Mouse (Mus musculus) lung, postnatal 0 days (tissue): ENCODE measurements around the gene Gucd1.

Source experiments
- CTCF ChIP-seq: IDR thresholded peaks from 2 replicates; pipeline ENCODE4 v1.5.1; 2016; ENCODE audit warnings: antibody characterized with exemption, mild to moderate bottlenecking
- EP300 ChIP-seq: IDR thresholded peaks from 2 replicates; pipeline ENCODE4 v1.6.1; 2016; ENCODE audit warnings: antibody characterized with exemption, mild to moderate bottlenecking, control low read depth

DNA sequence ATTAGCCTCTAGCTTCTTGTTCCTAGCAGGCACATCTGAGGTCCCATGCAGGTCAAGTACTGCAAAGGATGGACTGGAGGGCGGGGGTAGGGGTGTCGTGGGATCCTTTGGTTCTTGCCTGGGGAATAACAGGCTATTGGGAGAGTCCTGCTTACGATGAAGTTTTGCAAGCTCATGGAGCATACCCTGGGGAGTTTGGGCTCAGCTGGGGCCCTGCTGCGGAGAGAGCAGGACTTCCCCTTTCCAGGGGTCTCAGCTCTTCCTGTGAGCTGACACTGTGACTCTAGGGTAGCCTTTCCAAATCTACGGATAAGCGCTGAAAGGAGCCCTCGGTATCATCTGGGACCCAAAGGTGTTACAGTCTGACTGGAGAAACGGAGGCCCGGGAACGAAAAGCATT is 193.4 kb downstream of the Gucd1 start:
- TF ChIP-seq CTCF (no peak), EP300 (no peak)
